Mouse (Mus musculus): ENCODE results near the gene Rhbdl3. TPM values are rescaled to one million over a fixed set of nuclear protein-coding genes. Genes with fewer than 3 reads are reported as not detected.
A peak's percentile ranks its signal among the peaks of the same experiment; 100 is the strongest.

Gene Rhbdl3
- polyA plus RNA-seq, 1 experiment from 2014 or later = 2.7 TPM

DNA sequence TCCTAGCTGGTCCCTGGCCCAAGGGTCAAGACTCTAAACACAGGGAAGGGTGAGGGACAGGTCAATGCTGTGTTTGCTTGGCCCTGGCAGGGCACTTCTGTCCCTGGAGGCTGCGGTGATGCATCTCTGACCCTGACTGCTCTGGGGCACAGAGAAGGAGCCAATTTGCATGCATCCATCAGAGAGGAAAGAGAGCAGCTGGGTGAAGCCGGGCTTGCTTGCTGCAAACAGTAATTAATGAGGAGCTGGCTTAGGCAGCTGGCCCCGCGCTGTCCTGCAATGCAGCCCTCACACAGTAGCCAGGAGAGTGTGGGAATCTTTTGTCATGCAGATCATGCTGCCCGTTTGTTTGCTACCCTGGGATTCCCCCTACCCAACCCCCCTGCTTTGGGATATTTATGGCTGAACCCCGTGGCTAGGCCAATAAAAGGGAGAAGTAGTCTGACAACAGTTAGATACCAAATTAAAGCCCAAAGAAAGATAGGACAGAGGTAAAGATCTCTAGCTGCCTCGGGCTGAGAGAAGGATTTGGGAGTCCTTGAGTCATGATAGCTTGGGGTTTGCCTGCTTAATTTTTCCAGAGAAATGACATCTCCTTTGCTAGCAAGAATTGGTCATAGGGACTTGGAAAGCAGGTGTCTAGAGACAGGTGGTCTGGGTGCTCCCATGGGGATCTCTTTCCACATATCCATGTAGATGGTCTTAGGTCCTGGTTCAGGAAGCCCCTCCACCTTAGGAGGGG lies 35.1 kb downstream of the Rhbdl3 start:
- no peak for DNase-seq (ENCODE audit: low spot score)
- no peak overlapping the region for H3K9ac ChIP-seq (ENCODE audit: low read length)
- no peak overlapping the region for H3K4me2 ChIP-seq (replicated peaks; ENCODE audit: low read depth)
- H3K4me3 ChIP-seq (ENCODE audit: low read depth, low read length) = no peak overlapping the region
- TF ChIP-seq EP300 (optimal IDR thresholded peaks at IDR 0.05) = no peak
- TF ChIP-seq CTCF (IDR thresholded peaks at IDR 0.05; ENCODE audit: low read depth) = no peak
- H3K27ac ChIP-seq (replicated peaks) = no peak overlapping the region
- no peaks in the 10 kb centered on the region for H3K27me3 ChIP-seq (ENCODE audit: control insufficient read depth, insufficient read depth, low read length)
- WGBS = 7% methylated on average over 7 of the region's 7 CpGs
- H3K4me1 ChIP-seq (replicated peaks; ENCODE audit: control insufficient read depth, insufficient read depth) = no peaks in the 10 kb centered on the region
- H3K36me3 ChIP-seq (ENCODE audit: control insufficient read depth, insufficient read depth, low read length) = no peaks in the 10 kb centered on the region
- no peaks in the 10 kb centered on the region for H3K9me3 ChIP-seq (ENCODE audit: control insufficient read depth, low read length)
- ATAC-seq (ENCODE audit: low FRiP score, low TSS enrichment) = no peak

DNA sequence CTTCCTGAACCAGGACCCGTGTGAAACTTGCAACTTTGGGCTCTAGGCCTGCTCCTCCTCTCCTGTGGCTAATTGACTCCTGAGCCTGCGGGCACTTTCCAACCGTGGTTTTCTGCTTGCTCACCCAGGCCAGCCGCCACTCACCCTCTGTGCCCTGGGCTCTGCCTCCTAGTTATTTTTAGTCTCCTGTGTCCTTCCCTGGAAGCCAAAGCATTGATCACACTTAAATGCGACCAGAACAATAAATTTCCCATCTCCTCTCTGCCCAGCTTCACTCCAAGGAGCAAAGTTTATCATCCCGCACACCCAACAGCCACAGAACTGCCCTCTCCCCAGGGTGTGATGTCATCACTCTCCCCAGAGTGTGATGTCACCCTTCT lies 35.6 kb downstream of the Rhbdl3 start:
- TF ChIP-seq EP300 (optimal IDR thresholded peaks at IDR 0.05) (no peak), CTCF (IDR thresholded peaks at IDR 0.05; ENCODE audit: low read depth) (no peak)
- Histone ChIP-seq H3K9me3 (ENCODE audit: control insufficient read depth, low read length) (no peaks in the 10 kb centered on the region), H3K4me2 (replicated peaks; ENCODE audit: low read depth) (no peak overlapping the region), H3K27me3 (ENCODE audit: control insufficient read depth, insufficient read depth, low read length) (no peaks in the 10 kb centered on the region), H3K4me3 (ENCODE audit: low read depth, low read length) (no peak overlapping the region), H3K27ac (replicated peaks) (no peak overlapping the region), H3K36me3 (ENCODE audit: control insufficient read depth, insufficient read depth, low read length) (no peaks in the 10 kb centered on the region), H3K4me1 (replicated peaks; ENCODE audit: control insufficient read depth, insufficient read depth) (no peaks in the 10 kb centered on the region), H3K9ac (ENCODE audit: low read length) (no peak overlapping the region)
- no peak for ATAC-seq (ENCODE audit: low FRiP score, low TSS enrichment)
- DNase-seq (ENCODE audit: low spot score) = no peak
- WGBS = 36% methylated on average over 6 of the region's 6 CpGs

DNA sequence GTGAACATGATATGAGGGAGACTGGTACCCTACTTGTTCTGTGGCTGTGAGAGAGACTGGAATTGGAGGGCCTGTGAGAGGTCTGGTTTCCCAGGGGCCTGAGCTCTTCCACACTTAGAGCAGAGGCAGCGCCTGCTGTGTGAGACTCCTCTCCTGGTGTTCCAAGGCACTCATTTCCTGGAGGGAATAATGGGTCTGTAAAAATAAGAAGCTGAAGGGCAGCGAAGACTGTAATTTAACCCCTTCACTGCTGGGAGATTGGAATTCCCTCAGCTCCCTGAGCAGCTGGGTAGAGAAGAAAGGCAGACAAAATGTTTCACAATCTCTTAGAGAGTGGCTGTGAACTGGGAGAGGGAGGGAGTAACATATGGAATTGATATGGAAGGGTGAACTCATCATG lies 41.8 kb downstream of the Rhbdl3 start:
- 19% methylated on average over 2 of the region's 2 CpGs for WGBS
- Histone ChIP-seq H3K9ac (ENCODE audit: low read length) (no peak overlapping the region), H3K9me3 (ENCODE audit: control insufficient read depth, low read length) (no peaks in the 10 kb centered on the region), H3K36me3 (ENCODE audit: control insufficient read depth, insufficient read depth, low read length) (no peaks in the 10 kb centered on the region), H3K4me3 (ENCODE audit: low read depth, low read length) (no peak overlapping the region), H3K27me3 (ENCODE audit: control insufficient read depth, insufficient read depth, low read length) (no peaks in the 10 kb centered on the region), H3K4me2 (replicated peaks; ENCODE audit: low read depth) (no peak overlapping the region), H3K27ac (replicated peaks) (no peak overlapping the region), H3K4me1 (replicated peaks; ENCODE audit: control insufficient read depth, insufficient read depth) (no peaks in the 10 kb centered on the region)
- ATAC-seq (ENCODE audit: low FRiP score, low TSS enrichment) (no peak), DNase-seq (ENCODE audit: low spot score) (no peak)
- TF ChIP-seq EP300 (optimal IDR thresholded peaks at IDR 0.05) = no peak
- TF ChIP-seq CTCF (IDR thresholded peaks at IDR 0.05; ENCODE audit: low read depth) = no peak

DNA sequence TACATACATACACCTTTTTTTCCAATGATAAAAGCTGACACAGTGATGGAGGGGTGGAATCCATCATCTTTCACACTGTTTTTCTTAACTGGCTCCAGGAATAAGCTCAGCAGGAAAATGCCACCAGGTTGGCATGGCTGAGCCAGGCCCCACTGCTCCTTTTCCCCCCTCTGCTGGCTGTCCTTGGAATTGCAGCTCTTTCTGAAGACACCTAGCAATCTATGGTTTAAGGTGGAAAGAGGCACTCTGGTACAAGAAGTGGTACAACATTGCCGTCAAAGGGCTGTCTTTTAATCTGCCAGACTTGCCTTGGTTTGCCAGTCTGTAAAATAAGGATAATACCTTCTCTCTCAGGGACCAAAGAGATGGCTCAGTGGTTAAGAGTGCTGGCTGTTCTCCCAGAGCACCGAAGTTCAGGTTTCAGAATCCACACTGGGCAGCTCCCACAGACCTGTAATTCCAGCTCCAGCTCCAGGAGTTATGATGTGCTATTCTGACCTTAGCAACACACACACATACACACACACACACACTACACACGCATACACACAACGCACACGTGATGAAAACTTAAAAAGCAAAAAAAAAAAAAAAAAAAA lies 51.2 kb downstream of the Rhbdl3 start:
- Histone ChIP-seq H3K36me3 (ENCODE audit: control insufficient read depth, insufficient read depth, low read length) (no peaks in the 10 kb centered on the region), H3K27me3 (ENCODE audit: control insufficient read depth, insufficient read depth, low read length) (no peaks in the 10 kb centered on the region), H3K9ac (ENCODE audit: low read length) (no peak overlapping the region), H3K27ac (replicated peaks) (no peak overlapping the region), H3K4me1 (replicated peaks; ENCODE audit: control insufficient read depth, insufficient read depth) (no peaks in the 10 kb centered on the region), H3K9me3 (ENCODE audit: control insufficient read depth, low read length) (no peaks in the 10 kb centered on the region), H3K4me2 (replicated peaks; ENCODE audit: low read depth) (no peak overlapping the region), H3K4me3 (ENCODE audit: low read depth, low read length) (no peak overlapping the region)
- WGBS = 70% methylated on average over 5 of the region's 5 CpGs
- peak; percentile 95 for TF ChIP-seq CTCF (IDR thresholded peaks at IDR 0.05; ENCODE audit: low read depth)
- TF ChIP-seq EP300 (optimal IDR thresholded peaks at IDR 0.05) = no peak
- DNase-seq (ENCODE audit: low spot score) (peak; percentile 83), ATAC-seq (ENCODE audit: low FRiP score, low TSS enrichment) (no peak)

DNA sequence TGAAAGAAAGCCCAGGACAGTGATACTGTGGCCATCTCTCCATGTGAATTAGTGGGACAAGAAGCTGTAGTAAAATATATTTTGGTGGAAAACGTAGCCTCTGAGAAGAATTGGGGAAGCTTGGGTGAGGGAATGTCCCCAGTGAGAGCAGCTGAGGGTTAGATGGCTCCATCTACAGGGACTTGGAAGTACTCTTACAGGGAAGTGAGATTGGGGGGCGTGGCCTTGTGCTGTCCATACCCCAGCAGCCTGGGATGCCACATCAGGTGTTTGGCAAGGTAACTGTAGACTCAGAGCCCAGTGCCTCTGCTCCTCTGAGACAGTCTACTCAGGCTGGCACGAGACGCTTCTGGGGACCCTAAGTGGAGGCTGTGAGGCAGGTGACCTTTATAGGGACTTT lies 54.1 kb downstream of the Rhbdl3 start:
- no peaks in the 10 kb centered on the region for H3K27me3 ChIP-seq (ENCODE audit: control insufficient read depth, insufficient read depth, low read length)
- H3K9me3 ChIP-seq (ENCODE audit: control insufficient read depth, low read length) = no peaks in the 10 kb centered on the region
- H3K4me1 ChIP-seq (replicated peaks; ENCODE audit: control insufficient read depth, insufficient read depth) = no peaks in the 10 kb centered on the region
- H3K27ac ChIP-seq (replicated peaks) = no peak overlapping the region
- WGBS = 34% methylated on average over 4 of the region's 4 CpGs
- DNase-seq (ENCODE audit: low spot score) (peak; percentile 37), ATAC-seq (ENCODE audit: low FRiP score, low TSS enrichment) (0 out of 2 replicates have a peak, but pooled peaks have one; percentile 46)
- H3K9ac ChIP-seq (ENCODE audit: low read length) = no peak overlapping the region
- H3K36me3 ChIP-seq (ENCODE audit: control insufficient read depth, insufficient read depth, low read length) = no peaks in the 10 kb centered on the region
- TF ChIP-seq EP300 (optimal IDR thresholded peaks at IDR 0.05) (no peak), CTCF (IDR thresholded peaks at IDR 0.05; ENCODE audit: low read depth) (peak; percentile 59)
- no peak overlapping the region for H3K4me2 ChIP-seq (replicated peaks; ENCODE audit: low read depth)
- no peak overlapping the region for H3K4me3 ChIP-seq (ENCODE audit: low read depth, low read length)

DNA sequence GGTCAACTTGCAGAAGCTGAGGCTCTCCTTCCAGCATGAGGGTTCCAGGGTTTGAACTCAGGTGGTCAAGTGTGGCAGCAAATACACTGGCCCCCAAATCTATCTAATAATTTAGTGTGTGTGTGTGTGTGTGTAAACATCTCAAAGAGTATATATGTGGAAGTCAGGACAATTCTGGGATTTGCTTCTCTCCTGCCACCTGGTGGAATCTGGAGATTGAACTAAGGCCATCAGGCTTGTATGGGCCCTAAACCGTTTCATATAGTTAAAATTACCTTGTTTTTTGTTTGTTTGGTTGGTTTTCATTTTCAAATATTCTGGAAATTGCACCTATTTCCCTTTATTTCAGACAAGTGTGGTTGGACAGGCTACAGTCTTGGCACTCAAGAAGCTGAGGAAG lies 68.2 kb downstream of the Rhbdl3 start:
- peaks cover 4% of the 10 kb centered on the region for H3K36me3 ChIP-seq (ENCODE audit: control insufficient read depth, insufficient read depth, low read length)

More for the DNA sequence above, 68.2 kb downstream of the Rhbdl3 start:
- TF ChIP-seq CTCF (IDR thresholded peaks at IDR 0.05; ENCODE audit: low read depth) = peak; percentile 39
- TF ChIP-seq EP300 (optimal IDR thresholded peaks at IDR 0.05) = no peak
- no peak for DNase-seq (ENCODE audit: low spot score)
- ATAC-seq (ENCODE audit: low FRiP score, low TSS enrichment) = no peak
- Histone ChIP-seq H3K4me3 (ENCODE audit: low read depth, low read length) (no peak overlapping the region), H3K27me3 (ENCODE audit: control insufficient read depth, insufficient read depth, low read length) (no peaks in the 10 kb centered on the region), H3K9ac (ENCODE audit: low read length) (no peak overlapping the region), H3K9me3 (ENCODE audit: control insufficient read depth, low read length) (no peaks in the 10 kb centered on the region), H3K4me2 (replicated peaks; ENCODE audit: low read depth) (no peak overlapping the region), H3K27ac (replicated peaks) (no peak overlapping the region), H3K4me1 (replicated peaks; ENCODE audit: control insufficient read depth, insufficient read depth) (no peaks in the 10 kb centered on the region)
- 87% methylated on average over 1 of the region's 1 CpGs for WGBS
